Mouse (Mus musculus) kidney, postnatal 25 days (tissue): ENCODE data around the gene Kcnj15.

Experiments
- DNase-seq, 2 experiments: peaks; one replicate each; pipeline ENCODE4 v3.0.0; 2021; ENCODE audit warnings: mixed read lengths in 2 of 2

The Kcnj15 gene

GRCm38 (mm10) chr16:95297651-95298050 lies 40.3 kb downstream of the Kcnj15 start:
- DNase-seq = no peak

- DNase-seq = no peak
Observed at GRCm38 (mm10) chr16:95301667-95302066, 44.3 kb downstream of the Kcnj15 start.

GRCm38 (mm10) chr16:95303676-95304075 lies 46.3 kb downstream of the Kcnj15 start:
- no peak for DNase-seq

GRCm38 (mm10) chr16:95307823-95308360 lies 50.5 kb downstream of the Kcnj15 start:
- no peak for DNase-seq

GRCm38 (mm10) chr16:95321945-95322625 lies 64.7 kb downstream of the Kcnj15 start:
- DNase-seq = no peak

- no peak for DNase-seq
Observed at GRCm38 (mm10) chr16:95332159-95332558, 74.8 kb downstream of the Kcnj15 start.

GRCm38 (mm10) chr16:95340885-95341791 lies 83.8 kb downstream of the Kcnj15 start:
- DNase-seq = peak; percentile 80 to 90

- no peak for DNase-seq
Observed at GRCm38 (mm10) chr16:95342030-95342429, 84.7 kb downstream of the Kcnj15 start.

- peak in 1 of 2 experiments; percentile 30 for DNase-seq
Observed at GRCm38 (mm10) chr16:95344961-95345360, 87.6 kb downstream of the Kcnj15 start.

- DNase-seq = peak; percentile 68 to 85
Observed at GRCm38 (mm10) chr16:95345882-95346281, 88.5 kb downstream of the Kcnj15 start.

GRCm38 (mm10) chr16:95347202-95347601 lies 89.8 kb downstream of the Kcnj15 start:
- peak; percentile 71 to 85 for DNase-seq

GRCm38 (mm10) chr16:95348555-95348954 lies 91.2 kb downstream of the Kcnj15 start:
- no peak for DNase-seq

GRCm38 (mm10) chr16:95349344-95349743 lies 92.0 kb downstream of the Kcnj15 start:
- no peak for DNase-seq

GRCm38 (mm10) chr16:95349745-95350144 lies 92.4 kb downstream of the Kcnj15 start:
- DNase-seq = no peak
